Mouse (Mus musculus) MEL (cell line): ENCODE results near the gene Nnmt.

ENCODE experiments used
- CTCF ChIP-seq, 3 experiments: IDR thresholded peaks in 2 of 3; conservative IDR thresholded peaks in 1 of 3; 2 replicates each; pipeline ENCODE4 v1.5.1; 2011 to 2012; ENCODE audit warnings: low read length in 3 of 3, low read depth in 2 of 3, mild to moderate bottlenecking in 2 of 3, improper control_type of control experiment in 1 of 3, inconsistent platforms in 1 of 3, mixed read lengths in 1 of 3, moderate library complexity in 1 of 3; ENCODE audit not compliant: control insufficient read depth in 1 of 3, insufficient read depth in 1 of 3, poor library complexity in 1 of 3, severe bottlenecking in 1 of 3
- MAZ ChIP-seq: IDR thresholded peaks from 2 replicates; pipeline ENCODE4 v1.6.1; 2012; ENCODE audit warnings: low read depth, mild to moderate bottlenecking, inconsistent platforms, low read length, improper control_type of control experiment
- POLR2A ChIP-seq, 2 experiments: IDR thresholded peaks; 2 replicates each; pipeline ENCODE4 v1.6.1; 2011 to 2012; ENCODE audit warnings: low read length in 2 of 2, mild to moderate bottlenecking in 2 of 2, control low read depth in 1 of 2, improper control_type of control experiment in 1 of 2, low read depth in 1 of 2, moderate library complexity in 1 of 2; ENCODE audit not compliant: control insufficient read depth in 1 of 2, insufficient read depth in 1 of 2, poor library complexity in 1 of 2

DNA sequence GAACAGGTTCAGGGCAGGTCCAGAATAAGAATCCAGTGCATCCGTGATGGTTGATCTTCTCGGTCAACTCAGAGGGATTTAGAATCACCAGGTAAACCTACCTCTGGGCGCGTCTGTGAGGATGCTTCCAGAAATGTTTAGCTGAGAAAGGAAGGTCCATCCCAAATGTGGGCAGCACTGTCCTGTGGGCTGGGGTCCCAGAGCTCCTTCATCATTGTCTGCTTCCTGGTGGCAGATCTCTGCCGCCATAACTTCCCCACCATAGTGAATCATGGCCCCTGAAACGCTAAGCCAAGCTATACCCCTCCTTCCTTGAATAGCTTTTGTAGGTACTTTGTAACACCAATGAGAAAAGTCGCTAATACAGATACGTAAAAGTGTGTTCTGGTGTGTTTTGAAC lies 36.7 kb upstream of the Nnmt start:
- TF ChIP-seq POLR2A (IDR thresholded peaks at IDR 0.05; ENCODE audit: control insufficient read depth in 1 of 2, insufficient read depth in 1 of 2, low read depth in 1 of 2, low read length in 2 of 2, poor library complexity in 1 of 2) (no peak), MAZ (no peak), CTCF (IDR thresholded peaks at IDR 0.05 in 2 of 3, conservative IDR thresholded peaks at IDR 0.05 in 1 of 3; ENCODE audit: control insufficient read depth in 1 of 3, insufficient read depth in 1 of 3, low read depth in 2 of 3, low read length in 3 of 3, poor library complexity in 1 of 3, severe bottlenecking in 1 of 3) (no peak)
